Mouse (Mus musculus) heart, postnatal 25 days (tissue): ENCODE results near the gene Enc1. TPM values are rescaled to one million over a fixed set of nuclear protein-coding genes. Genes with fewer than 3 reads are reported as not detected.
A peak's percentile ranks its signal among the peaks of the same experiment; 100 is the strongest.

Source experiments
- DNase-seq: peaks from one replicate; pipeline ENCODE4 v3.0.0; 2022; ENCODE audit warnings: low spot score
- intact Hi-C: fragments of 180-260 bp; cut with DNase I; formaldehyde crosslinking; loops from one replicate; pipeline ENCODE4 v1.15.1; 2025
- total RNA-seq, 2 experiments: library from RNA; stranded (reverse); gene quantifications; 2 replicates each; pipeline ENCODE4 v1.2.3; 2021

The Enc1 gene
- 1 to 10 TPM; 5.6 to 6.4 TPM for total RNA-seq

- intact Hi-C loops = loop anchor here (2.0 to 5.0 kb wide), 3 partner anchors 54 to 306 kb away; no protein-coding TSS in a partner anchor
- peak; percentile 87 for DNase-seq
Observed at GRCm38 (mm10) chr13:97240965-97241786, at the start of gene Enc1. TSS of gene Enc1 (plus strand) at chr13:97241105.

GRCm38 (mm10) chr13:97192649-97193048 lies 48.3 kb upstream of the Enc1 start:
- intact Hi-C loops = no loop called here

GRCm38 (mm10) chr13:97193420-97193819 lies 47.5 kb upstream of the Enc1 start:
- DNase-seq = peak; percentile 48
- intact Hi-C loops = no loop called here

More at GRCm38 (mm10) chr13:97192649-97193048, 48.3 kb upstream of the Enc1 start:
- no peak for DNase-seq

GRCm38 (mm10) chr13:97196186-97196924 lies 44.5 kb upstream of the Enc1 start:
- DNase-seq = no peak
- intact Hi-C loops = no loop called here

GRCm38 (mm10) chr13:97196925-97197218 lies 44.0 kb upstream of the Enc1 start:
- intact Hi-C loops = no loop called here
- DNase-seq = no peak

DNA sequence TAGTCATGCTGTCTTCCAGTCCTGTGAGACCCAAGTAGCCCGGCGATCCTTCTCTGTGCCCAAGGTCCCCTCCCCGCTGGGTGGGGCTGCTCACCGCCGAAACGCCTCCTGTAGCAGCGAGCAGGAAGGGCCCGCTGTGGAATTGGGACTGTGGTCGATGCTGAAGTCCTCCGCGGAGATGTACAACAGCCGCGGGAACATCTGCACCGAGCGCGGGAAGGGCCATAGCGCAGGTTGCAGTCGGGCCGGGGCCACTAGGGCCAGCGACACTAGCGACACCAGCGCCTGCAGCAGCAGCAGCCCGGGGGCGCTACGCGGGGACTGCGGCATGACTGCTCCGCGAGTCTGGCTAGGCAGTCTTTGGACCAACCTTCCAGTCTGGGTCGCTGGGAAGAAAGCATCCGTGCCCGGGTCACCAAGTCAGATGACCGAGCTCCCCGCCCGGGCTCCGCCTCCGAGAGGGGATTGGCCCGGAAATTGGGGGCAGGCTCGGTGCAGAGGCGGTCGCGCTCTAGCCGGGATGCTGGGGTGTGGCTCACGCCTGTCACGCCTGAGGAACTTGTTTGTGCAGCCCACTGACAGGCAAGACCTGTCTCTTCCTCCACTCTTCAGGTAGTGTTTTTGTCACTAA lies 42.9 kb upstream of the Enc1 start, which contains the start of gene Hexb:
Hexb (minus strand) TSS at position 426 of the 631 bp plus-strand sequence.
- DNase-seq = peak; percentile 94
- intact Hi-C loops = no loop called here

GRCm38 (mm10) chr13:97199123-97199522 lies 41.8 kb upstream of the Enc1 start:
- intact Hi-C loops = no loop called here
- DNase-seq = no peak

DNA sequence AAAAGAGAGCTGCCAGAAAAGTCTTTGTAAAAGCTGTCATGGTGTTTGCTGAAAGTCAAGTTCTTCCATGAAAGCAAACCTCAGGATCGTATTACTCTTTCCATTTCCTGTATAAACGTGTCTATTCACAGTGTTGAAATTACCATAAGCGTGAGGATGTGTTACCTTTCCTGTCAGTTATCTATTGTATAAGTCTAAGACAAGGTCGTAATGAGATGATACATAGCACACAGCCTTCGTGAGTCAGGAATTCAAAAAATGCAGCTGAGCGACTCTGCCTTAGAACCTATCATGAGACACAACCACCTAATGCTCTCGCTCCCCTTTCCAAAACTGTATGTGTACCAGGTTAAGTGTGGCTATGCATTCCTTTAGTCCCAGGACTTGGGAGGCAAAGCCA lies 39.8 kb upstream of the Enc1 start:
- intact Hi-C loops = loop anchor here (10.0 kb wide), 1 partner anchor 1054 kb away; no protein-coding TSS in a partner anchor

GRCm38 (mm10) chr13:97201896-97202295 lies 39.0 kb upstream of the Enc1 start:
- intact Hi-C loops = loop anchor here (10.0 kb wide), 1 partner anchor 1053 kb away; no protein-coding TSS in a partner anchor
- DNase-seq = no peak

More for the DNA sequence above, 39.8 kb upstream of the Enc1 start:
- DNase-seq = no peak

- intact Hi-C loops = loop anchor here (10.0 kb wide), 1 partner anchor 1050 kb away; no protein-coding TSS in a partner anchor
- peak; percentile 68 for DNase-seq
Observed at GRCm38 (mm10) chr13:97205052-97205701, 35.7 kb upstream of the Enc1 start.

- no peak for DNase-seq
- intact Hi-C loops = loop anchor here (10.0 kb wide), 1 partner anchor 1049 kb away; no protein-coding TSS in a partner anchor
Observed at GRCm38 (mm10) chr13:97206046-97206445, 34.9 kb upstream of the Enc1 start.

DNA sequence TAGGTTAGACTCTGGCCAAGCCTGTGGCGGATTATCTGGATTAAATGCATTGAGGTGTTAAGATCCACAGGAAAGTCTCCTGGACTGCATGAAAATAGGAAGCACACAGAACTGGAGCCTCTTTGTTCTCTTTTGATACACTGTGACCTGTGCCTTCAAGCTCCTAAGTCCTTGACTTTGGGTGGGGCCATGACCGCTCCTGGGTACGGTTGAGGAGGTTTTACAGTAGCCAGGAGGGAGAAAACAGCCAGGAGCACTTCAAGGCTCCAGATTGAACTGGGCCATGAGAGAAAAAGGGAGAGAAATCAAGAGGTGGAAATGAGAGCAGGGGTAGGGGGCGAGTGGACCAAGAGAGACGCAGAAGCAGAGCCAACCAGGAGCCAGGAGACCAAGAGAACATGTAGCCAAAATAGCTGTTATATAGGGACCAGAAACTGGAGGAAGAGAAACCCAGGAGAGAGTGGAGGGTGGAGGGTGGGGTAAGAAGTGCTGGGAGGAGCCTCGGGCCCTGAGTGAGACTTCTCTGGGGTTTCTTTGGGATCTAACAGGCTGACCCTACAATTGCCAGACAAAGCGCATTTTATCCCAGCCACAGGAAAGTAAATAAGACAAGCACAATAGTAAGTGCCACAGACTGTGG lies 33.3 kb upstream of the Enc1 start:
- no peak for DNase-seq
- intact Hi-C loops = loop anchor here (10.0 kb wide), 1 partner anchor 1047 kb away; no protein-coding TSS in a partner anchor

DNA sequence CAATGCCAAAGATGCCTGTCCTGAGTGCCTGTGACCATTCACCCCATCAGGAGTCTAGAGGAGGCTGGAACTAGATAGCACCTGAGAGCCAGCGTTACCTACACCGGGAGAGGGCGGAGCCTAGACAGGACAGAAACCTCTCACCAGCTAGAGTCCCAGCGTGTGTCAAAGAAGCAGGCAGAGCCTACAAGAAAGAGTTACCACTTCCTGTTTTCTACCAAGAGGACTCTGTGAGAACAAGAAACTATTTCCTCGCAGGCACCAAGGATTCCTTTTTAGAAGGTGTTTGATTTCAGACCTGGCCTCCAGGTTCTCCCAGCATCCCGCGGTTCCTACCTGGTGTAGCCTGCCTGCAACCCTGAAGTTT lies 32.8 kb upstream of the Enc1 start:
- intact Hi-C loops = loop anchor here (10.0 kb wide), 1 partner anchor 1047 kb away; no protein-coding TSS in a partner anchor
- no peak for DNase-seq

DNA sequence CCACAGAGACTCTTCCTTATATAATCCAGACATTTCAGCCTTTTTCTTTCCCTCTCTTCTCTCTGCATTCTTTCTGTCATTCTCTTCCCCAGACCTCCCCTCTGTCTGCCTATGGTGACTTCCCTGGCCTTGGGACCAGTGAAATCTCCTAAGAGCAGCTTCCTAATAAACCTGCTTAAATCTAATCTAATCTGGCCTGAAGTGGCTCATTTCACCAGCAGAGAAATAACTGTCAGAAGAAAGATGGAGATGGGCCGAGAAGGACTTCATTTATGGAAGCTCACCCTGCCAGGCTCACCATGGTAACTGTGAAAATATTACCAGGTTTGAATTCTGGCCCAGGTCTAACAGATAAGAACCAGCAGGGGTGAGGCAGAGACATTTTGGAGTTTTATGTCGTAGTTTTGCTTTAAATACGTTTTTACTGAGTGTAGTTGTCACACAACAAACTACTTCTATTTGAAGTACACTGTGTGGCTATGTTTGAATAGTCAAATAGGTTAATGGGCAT lies 32.4 kb upstream of the Enc1 start:
- no peak for DNase-seq
- intact Hi-C loops = loop anchor here (10.0 kb wide), 1 partner anchor 1046 kb away; no protein-coding TSS in a partner anchor

- intact Hi-C loops = no loop called here
Observed at GRCm38 (mm10) chr13:97214583-97215268, 26.2 kb upstream of the Enc1 start.

GRCm38 (mm10) chr13:97215563-97215962 lies 25.3 kb upstream of the Enc1 start:
- intact Hi-C loops = no loop called here
- DNase-seq = no peak

More at GRCm38 (mm10) chr13:97214583-97215268, 26.2 kb upstream of the Enc1 start:
- no peak for DNase-seq

- intact Hi-C loops = no loop called here
- no peak for DNase-seq
Observed at GRCm38 (mm10) chr13:97216196-97216595, 24.7 kb upstream of the Enc1 start.

- intact Hi-C loops = no loop called here
- DNase-seq = no peak
Observed at GRCm38 (mm10) chr13:97220022-97220421, 20.9 kb upstream of the Enc1 start.
